Mouse (Mus musculus) left cerebral cortex, postnatal 14 days (tissue): ENCODE results near the gene Agk. TPM values are rescaled to one million over a fixed set of nuclear protein-coding genes. Genes with fewer than 3 reads are reported as not detected.

Experiments used
- DNase-seq, 2 experiments: peaks; one replicate each; pipeline ENCODE4 v3.0.0; 2021 to 2022; ENCODE audit warnings: low spot score in 2 of 2, mixed read lengths in 1 of 2
- intact Hi-C: fragments of 180-260 bp; cut with DNase I; formaldehyde crosslinking; loops from one replicate; pipeline ENCODE4 v1.15.1; 2025
- total RNA-seq, 2 experiments: library from RNA; stranded (reverse); gene quantifications; 2 replicates each; pipeline ENCODE4 v1.2.3; 2021

The Agk gene
- total RNA-seq, 2 experiments from 2014 or later, result 50.7 to 51.6 TPM

DNA sequence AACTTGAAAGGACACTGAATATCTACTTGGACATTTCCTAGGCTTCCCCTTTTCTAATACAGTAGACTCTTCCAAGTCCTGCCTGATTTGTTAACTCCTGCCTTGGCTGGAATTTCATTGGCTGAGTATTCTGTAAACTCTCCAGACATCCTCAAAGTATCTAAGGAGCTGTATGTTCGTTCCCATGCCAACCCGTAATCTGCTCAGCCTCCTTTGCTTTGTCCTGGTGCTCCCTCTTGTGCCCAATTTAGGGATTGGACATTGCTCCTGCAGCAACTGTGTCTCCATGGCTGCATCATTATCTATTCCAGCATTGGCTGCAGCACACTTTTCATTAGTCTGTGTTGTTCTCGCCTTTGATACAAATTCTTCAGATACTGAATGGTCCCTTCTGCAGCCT, 68.2 kb downstream of the Agk start:
- intact Hi-C loops, result loop anchor here (2.0 to 10.0 kb wide), 2 partner anchors 522 to 798 kb away; partner anchors contain the start of gene Ndufb2
- DNase-seq, result peak; percentile 92 to 97

DNA sequence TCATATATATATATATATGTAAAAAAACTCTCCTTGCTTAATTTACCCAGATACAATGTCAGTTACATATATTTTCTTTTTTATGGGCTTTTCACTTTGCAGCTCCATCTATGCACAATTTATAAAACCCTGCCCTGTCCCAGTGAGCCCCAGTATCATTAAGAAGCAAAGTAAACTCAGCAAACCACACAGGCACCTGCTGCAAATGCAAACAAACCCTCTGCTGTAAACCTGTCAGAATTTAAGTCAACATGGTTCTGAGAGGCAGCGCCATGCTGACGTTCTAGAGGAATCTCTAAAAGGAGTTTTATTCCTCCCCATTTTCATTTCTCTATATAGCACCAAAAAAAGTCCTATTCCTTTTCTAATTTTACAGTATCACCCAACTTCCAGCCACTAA, 77.1 kb downstream of the Agk start:
- no peak for DNase-seq
- intact Hi-C loops, result no loop called here

- intact Hi-C loops, result no loop called here
- DNase-seq, result no peak
These were observed 78.8 kb downstream of the Agk start for GRCm38 (mm10) chr6:40403640-40404285.

DNA sequence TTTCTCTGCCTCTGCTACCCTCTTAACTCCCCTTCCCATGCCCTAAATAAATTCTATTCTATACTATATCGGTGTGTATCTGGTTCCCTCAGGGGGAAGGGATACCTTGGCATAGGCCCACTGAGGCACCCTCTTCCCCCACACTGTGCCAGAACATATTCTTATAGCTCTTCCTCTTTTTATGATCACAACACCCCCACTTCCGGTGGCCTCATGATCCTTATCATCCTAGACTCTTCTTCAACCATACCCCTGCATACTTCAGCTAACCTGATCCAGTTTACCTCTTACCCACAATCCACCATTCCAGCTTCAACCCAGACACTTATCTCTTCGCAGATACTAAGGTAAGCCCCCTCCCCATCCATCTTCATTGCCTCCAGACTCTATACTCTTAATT, 86.1 kb downstream of the Agk start:
- no peak for DNase-seq
- intact Hi-C loops, result no loop called here

- intact Hi-C loops, result no loop called here
- no peak for DNase-seq
These were observed 88.1 kb downstream of the Agk start for GRCm38 (mm10) chr6:40413046-40413445.

DNA sequence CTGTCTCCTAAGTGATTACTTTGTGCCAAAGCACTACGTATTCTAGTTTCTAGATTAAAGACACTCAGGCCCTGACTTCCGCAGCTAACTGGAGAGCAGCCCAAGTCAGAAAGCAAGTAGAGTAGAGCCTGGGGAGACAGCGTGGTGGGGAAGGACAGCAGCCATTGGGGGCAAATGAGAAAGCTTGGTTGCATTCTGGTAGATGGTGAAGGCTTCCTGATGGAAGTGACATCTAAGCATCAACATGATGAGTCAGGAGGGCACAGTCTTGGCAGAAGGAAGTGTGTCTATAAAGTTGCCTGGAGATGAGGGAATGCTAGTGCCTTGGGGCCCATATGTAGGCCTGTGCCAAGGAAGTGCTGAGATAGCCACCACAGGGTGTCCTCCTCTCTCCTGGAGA, 88.6 kb downstream of the Agk start:
- no peak for DNase-seq
- intact Hi-C loops, result no loop called here

DNA sequence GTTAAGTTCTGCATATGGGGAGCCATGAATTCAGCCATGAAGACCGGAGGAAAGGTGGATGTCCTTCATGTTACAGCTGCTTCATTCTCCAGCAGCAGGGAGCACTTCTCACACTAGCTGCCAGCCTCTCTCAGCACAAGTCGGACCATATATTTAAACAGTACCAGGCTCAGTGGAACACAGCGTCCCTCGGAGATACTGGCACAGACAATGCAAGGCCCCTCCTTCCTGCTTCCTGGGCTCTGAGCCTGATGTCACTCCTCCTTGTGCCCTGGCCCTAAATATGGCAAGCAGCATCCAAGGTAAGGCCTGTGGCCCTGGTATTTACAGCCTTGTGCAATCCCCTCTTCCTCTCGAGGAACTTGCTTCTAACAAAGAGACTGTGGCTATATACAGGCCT, 90.8 kb downstream of the Agk start:
- intact Hi-C loops, result no loop called here
- no peak for DNase-seq

- no peak for DNase-seq
- intact Hi-C loops, result no loop called here
These were observed 93.4 kb downstream of the Agk start for GRCm38 (mm10) chr6:40418386-40418785.

- intact Hi-C loops, result no loop called here
- no peak for DNase-seq
These were observed 96.1 kb downstream of the Agk start for GRCm38 (mm10) chr6:40421099-40421498.

- DNase-seq, result no peak
- intact Hi-C loops, result no loop called here
These were observed 98.0 kb downstream of the Agk start for GRCm38 (mm10) chr6:40423013-40423412.

- DNase-seq, result peak; percentile 37 to 70
- intact Hi-C loops, result no loop called here
These were observed 98.8 kb downstream of the Agk start for GRCm38 (mm10) chr6:40423774-40424173.

DNA sequence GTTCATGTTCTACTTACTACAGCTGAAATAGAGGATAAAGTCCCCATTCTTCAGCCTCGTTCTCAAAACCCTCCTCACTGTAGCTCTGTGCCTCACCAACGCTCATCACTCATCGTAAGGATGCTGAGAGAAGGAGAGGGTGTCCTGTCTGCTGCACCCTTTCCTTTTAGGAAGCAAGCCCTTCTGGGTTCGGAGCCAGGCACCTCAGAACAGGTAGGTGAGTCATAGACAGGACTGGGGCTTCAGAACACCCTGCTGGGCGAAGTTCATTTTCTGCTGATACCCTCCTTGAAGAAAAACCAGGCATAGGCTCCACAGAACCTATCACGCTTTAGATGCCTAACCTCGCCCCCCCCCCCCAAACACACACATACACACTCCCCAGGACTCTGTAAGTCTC, 102.5 kb downstream of the Agk start:
- DNase-seq, result no peak
- intact Hi-C loops, result no loop called here

DNA sequence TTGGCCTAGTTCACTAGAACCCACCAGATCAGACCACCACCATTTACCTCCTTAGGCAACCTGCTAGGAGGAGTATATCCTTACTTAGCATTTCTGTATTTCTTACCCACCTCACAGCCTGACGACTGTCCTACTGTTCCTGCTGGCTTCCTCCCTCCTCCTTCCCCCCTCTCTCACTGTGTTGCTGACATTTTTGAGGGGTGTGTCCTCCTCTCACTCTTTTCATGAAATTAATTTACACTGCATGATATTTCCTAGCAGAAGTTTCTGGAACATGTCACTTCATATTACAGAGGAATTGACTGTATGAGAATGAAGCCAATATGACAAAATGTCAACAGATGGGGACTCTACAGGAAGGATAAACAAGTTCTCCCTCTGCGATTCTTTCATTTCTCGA, 103.7 kb downstream of the Agk start:
- intact Hi-C loops, result no loop called here

DNA sequence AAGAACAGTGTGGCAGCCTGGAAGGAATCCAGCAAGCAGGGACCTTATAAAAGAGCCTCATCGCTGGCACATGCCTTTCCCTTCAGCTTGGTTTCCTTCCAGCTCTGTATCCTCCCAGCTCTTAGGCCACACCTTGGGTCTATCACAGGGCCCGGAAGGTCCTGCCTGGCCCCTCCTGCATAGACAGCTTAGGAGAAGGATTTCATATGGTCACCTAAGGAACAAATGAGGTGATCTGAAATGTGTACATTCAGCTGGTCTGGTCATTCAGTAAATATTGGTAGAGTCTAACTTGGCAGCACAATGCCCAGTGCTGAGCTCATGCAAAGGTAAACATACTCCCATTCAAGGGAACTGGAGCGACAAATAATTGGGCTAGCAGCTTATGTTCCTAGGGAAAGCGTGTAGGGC, 104.6 kb downstream of the Agk start:
- DNase-seq, result no peak

More for the DNA sequence above, 103.7 kb downstream of the Agk start:
- DNase-seq, result no peak

GRCm38 (mm10) chr6:40430251-40430650, 105.3 kb downstream of the Agk start:
- no peak for DNase-seq
- intact Hi-C loops, result no loop called here

More for the DNA sequence above, 104.6 kb downstream of the Agk start:
- intact Hi-C loops, result no loop called here

DNA sequence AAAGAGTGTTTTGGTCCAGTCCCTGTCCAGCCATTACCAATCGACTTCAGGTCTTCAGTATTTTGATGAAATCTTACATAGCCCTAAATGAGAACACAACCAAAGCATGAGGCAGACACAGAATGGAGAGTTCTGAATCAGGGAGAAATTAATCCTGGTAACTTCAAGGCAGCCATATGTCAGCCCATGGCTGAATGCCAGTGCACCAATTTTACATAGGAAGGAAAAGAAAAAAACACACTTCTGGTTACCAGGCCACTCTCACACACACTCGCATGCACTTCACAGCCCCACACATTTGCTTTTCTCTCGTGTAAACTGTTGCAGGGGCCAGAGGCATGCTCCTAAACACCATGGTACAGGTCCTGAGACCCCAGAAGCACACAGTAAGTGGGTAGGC, 105.9 kb downstream of the Agk start:
- intact Hi-C loops, result no loop called here
- peak in 1 of 2 experiments; percentile 45 for DNase-seq

GRCm38 (mm10) chr6:40431356-40431755, 106.4 kb downstream of the Agk start:
- intact Hi-C loops, result no loop called here
- DNase-seq, result no peak

DNA sequence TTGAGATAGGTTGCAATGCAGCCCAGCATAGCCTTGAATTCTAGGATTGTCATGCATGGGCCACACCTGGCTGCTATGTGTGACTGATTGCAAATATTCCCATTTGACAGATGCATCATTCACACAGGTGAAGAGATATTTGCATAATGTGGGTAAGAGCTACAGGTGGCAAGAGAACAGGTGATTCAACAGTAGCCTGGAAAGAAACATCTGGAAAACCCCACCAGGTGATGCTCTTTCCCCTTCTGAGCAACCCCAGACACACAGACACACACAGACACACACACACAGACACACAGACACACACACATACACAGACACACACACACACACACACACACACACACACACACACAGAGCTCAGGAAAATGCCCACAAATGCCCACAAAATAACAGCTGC, 106.8 kb downstream of the Agk start:
- no peak for DNase-seq
- intact Hi-C loops, result no loop called here

DNA sequence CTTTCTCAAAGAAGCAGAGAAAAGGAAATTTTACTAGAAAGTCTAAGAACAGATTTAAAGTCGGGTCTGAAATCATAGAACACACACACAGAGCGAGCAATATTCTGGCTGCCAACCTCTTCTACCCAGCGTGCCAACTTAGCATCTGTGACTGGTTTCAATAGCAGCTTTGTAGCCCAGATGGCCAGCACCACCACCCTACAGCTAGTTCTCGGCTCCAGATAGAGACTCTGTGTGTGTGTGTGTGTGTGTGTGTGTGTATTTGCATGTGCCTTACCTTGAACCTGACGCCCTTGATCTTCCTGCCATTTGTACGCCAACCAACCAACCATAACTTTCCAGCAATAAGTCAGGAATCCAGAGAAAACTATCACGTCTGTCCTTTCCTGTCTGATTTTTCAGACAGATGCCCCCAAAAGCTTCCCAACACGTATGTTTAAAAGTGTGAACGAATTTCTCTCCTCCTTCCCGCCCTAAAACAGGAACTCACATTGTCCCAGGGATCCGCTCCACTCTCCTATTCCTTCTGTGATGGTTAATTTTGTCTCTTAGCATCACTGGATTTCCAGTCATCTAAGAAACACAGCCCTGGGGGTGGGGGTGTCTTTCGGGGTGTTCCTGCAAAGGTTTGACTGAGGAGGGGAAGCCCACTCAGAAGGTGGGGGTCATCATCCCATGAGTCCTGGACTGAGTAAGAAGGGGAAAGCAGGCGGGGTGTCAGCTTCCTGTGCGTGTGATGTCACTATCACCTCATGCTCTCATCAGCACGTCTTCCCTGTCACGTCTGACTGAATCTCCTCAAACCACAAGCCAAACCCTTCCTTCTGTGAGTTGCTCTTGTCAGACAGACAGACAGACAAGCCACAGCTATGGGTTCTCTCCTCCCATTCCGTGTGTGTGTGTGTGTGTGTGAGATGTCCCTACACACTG, 107.6 kb downstream of the Agk start:
- intact Hi-C loops, result no loop called here
- DNase-seq, result peak; percentile 66 to 79

DNA sequence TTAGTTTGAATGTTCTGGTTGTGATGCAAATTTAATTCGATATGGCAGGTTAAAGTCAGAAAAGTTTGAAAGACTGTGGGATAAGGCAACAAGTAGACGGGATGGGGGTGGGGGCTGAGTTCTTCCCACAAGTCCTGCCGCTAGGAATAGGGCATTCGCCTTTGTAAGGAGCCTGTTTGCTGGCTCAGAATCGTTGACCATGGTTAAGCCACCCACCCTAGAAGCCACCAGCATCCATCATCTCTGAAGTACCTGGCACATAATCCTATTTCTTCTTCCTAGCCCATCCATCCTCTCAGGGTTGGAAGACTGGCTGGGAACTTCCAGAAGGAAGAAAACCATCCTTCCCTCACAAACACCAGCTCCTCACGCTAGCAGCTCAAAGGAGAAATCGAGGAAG, 109.7 kb downstream of the Agk start:
- intact Hi-C loops, result loop anchor here (5.0 kb wide), 1 partner anchor 38 kb away; the partner anchor contains the start of gene Ssbp1
- DNase-seq, result no peak
